Mouse (Mus musculus): ENCODE measurements around the gene Mslnl.

GRCm38 (mm10) chr17:25686323-25686722 is 49.5 kb upstream of the Mslnl start:
- no peak for TF ChIP-seq E2F4 (IDR thresholded peaks at IDR 0.05; ENCODE audit: insufficient read depth)
- TF ChIP-seq POLR2A (IDR thresholded peaks at IDR 0.05; ENCODE audit: insufficient read length, low read depth) = no peak
- TF ChIP-seq MAX (IDR thresholded peaks at IDR 0.05; ENCODE audit: low read depth) = no peak
- TF ChIP-seq USF1 (IDR thresholded peaks at IDR 0.05; ENCODE audit: low read depth) = no peak
- no peak for TF ChIP-seq TCF12 (IDR thresholded peaks at IDR 0.05; ENCODE audit: insufficient read depth, poor library complexity, severe bottlenecking)
- TF ChIP-seq SRF (IDR thresholded peaks at IDR 0.05; ENCODE audit: control insufficient read depth, insufficient read length, low read depth) = no peak
- no peak for TF ChIP-seq TCF3 (IDR thresholded peaks at IDR 0.05; ENCODE audit: insufficient read length, low read depth)
- TF ChIP-seq MYOD1 (IDR thresholded peaks at IDR 0.05; ENCODE audit: control insufficient read depth in 1 of 3, insufficient read length in 2 of 3, low read depth in 2 of 3) = no peak
- no peak for TF ChIP-seq MYOG (IDR thresholded peaks at IDR 0.05; ENCODE audit: control insufficient read depth in 1 of 3, insufficient read depth in 1 of 3, insufficient read length in 2 of 3, low read depth in 2 of 3)
